Mouse (Mus musculus): ENCODE data around the gene N4bp1.

N4bp1 gene

GRCm38 (mm10) chr8:86895390-86895789 is 10.3 kb upstream of the N4bp1 start:
- DNase-seq (ENCODE audit: low spot score) = no peak

GRCm38 (mm10) chr8:86894194-86894761 is 9.2 kb upstream of the N4bp1 start:
- no peak for DNase-seq (ENCODE audit: low spot score)

- no peak for DNase-seq (ENCODE audit: low spot score)
Measured at GRCm38 (mm10) chr8:86893554-86893953, 8.5 kb upstream of the N4bp1 start.

DNA sequence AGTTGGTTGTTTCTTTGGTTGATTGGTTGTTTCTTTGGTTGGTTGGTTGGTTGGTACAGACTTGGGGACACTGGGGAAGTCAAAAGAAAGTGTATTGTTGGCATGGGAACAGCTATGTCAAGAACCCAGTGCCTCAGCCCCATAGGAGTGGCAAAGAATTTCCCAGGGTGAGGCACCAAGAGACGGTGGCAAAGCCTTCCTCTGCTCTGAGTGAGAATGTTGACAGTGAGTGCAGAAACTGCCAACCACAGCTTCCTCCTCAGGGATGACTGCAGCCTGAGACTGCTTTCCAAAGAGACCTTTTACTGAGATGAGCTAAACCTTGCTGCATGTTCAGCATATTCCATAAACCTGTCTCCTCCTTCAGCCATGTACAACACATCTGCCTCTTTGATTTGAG is 6.5 kb upstream of the N4bp1 start:
- no peak for DNase-seq (ENCODE audit: low spot score)

DNA sequence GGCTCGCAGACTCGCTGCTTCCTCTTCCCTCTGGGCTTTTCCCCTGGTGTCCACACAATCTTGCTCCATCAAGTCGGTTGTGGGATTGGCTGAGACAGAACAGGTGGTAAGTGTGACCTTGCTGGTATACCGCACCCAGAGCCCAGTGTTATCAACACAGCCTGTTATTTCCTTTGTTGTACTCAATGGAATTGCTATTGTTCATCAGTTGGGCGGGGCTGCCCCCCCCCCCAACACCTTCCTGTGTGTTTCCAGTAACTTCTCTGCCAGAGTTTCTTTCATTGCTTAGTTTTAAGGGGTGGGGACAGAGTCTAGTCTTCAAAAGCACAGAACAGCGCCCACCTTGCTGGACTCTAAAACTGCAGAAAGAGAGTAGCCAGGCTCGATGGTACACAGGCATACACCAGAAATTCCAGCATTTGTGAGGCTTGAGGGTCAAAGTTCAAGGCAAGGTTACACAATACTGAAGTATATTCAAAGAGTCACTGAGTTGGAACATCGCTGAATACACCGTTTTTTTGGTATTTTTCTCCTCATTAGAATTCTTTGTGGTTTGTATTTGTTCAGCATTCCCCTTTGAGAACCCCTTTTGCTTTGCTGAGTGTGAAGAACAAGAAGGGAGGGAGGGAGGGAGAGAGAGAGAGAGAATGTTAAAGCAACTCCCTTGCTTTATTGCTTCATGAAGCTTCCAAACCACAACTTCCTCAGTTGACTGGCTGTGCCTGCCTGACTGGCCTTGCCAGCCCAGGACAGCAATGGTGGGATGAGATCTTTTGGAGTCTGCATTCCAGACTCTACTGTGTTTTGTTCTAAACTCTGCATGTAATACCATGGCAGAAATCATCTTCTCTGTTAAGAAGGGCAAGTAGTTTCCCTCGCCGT is 3.2 kb upstream of the N4bp1 start:
- DNase-seq (ENCODE audit: low spot score) = no peak

GRCm38 (mm10) chr8:86884067-86884466 is 991 bp downstream of the N4bp1 start:
- DNase-seq (ENCODE audit: low spot score) = no peak

DNA sequence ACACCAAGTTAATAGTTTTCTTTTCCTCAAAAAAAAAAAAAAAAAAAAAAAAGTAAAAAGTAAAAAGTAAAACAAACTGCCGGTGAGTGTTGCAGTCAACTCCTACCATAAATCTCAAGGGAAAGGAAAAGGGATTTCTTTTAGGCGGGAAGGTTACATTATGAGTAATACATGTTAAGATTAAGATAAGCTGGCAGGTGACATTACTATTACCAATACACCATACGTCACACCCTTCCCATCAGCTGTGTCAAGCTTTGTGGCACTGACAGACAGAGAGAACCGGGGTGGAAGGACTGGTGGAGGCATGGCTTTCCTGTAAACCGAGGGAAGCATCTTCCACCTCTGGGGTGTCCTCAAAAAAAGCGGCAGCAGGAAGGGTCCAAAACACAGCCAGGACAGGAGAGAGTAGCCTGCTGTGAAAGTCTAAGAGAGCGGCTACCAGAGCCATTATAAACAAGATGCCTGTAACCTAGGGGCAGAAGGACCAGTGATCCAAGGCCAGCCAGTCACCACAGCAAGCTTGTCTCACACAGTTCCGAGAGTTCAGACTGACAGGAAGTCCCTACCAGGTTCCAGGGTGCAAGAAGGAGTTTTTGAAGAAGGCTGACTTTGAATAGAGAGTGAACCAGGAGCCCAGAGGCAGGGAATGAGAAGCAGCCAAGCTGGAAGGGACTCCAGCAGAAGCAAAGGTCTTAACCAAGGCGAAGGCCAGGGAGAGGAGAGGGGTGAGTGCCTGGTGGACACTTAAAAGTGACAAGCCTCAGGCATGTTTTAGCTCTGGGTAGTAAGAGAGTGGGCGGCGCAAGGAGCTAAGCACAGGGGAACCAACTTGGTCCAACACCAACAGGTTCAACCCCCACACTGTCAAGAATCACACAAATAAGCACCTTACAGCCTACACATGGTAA is 2.2 kb downstream of the N4bp1 start:
- no peak for DNase-seq (ENCODE audit: low spot score)

DNA sequence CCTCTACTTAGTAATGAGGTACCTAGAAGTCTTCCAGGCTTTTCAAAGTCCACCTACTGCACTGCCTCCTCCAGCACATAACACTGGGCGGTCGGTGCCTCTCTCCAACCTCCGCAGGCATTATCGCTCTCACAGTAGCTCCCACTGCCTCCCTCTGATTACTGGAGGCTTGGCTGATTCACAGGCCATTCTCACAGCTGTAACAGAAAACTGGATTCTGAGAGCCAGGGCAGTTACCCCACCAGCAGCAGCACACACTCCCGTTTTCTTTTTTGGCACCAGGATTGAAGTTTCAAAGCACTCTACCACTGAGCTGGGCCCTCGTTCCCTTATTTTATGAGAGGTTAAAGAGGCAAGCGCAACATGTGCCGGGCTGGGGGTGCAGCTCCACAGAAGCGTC is 3.1 kb downstream of the N4bp1 start:
- no peak for DNase-seq (ENCODE audit: low spot score)

DNA sequence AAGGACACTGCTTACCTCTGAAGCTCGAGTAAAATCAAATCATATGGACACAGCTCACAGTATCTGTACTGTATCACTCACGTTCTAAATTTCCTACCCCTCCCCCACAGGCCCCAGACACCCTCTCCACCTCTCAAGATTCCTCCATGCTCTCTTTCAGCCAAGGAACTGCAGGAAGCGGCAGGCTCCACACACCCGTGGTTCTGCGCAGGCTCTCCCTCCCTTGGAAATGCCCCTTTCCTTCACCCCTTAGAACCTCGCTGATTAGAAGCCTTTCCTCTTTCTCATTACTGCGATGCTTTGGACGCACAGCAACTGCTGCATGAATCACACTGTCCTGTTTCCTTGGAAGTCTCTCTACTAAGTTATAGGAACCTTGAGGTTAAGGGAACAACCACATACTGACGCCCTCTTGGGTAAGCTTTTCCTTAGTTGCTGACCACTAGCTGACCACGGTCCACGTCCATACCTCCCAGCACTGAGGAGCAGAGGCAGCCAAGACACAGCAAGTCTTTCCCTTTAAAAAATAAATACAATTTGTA is 3.9 kb downstream of the N4bp1 start:
- DNase-seq (ENCODE audit: low spot score) = no peak

DNA sequence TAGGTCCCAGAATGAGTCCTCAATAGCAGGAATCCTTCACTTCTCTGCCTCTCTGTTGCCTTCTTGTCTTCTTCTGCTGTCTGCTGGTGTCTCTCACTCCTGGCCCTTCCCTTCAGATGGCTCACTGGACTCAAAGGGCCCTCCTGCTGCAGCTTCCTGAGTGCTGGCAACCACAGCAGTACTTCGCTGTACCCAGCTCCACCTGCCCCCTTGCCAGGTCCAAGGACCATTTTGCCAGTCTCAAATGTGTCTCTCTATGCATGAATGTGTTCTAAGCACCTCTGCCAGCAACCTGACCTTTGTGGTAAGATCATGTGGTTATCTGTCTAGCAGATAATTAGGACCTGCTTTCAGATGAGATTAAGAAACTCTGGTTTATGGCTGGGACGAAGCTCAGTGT is 8.2 kb downstream of the N4bp1 start:
- DNase-seq (ENCODE audit: low spot score) = no peak

DNA sequence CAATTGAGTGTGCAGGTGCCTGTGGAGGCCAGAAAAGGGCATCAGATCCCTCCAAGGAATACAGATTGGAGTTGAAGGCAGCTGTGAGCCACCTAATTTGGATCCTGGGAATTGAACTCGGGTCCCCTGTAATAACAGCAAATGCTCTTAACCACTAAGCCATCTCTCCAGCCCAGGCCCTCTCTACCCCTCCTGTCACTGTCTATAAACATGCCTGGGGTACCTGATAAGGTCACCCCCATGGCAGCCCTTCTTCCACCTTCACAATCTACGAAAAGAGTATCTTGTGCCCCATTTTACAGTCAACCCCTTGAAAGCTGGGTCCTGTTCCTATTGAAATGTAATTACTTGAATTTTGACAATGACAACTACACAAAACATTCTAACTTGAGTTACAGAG is 11.0 kb downstream of the N4bp1 start:
- DNase-seq (ENCODE audit: low spot score) = no peak

DNA sequence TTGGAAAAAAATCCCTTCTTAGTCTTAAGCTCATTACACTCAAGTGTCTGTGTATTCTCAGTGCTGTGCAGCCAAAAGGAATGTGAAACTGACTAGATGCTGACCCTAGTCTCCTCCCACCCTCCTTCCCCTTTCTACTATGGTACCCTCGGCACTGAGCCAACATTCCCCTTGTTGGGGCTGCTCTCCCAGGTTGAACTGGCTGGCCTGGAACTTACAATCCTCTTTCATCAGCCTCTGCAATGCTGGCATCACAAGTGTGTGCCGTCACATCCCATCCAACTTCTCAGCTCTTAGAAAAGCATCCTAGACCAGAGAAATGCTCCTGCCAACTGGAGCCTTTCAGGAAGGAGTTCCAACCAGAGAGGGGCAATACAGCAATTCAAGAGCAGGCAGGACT is 11.9 kb downstream of the N4bp1 start:
- DNase-seq (ENCODE audit: low spot score) = no peak

- no peak for DNase-seq (ENCODE audit: low spot score)
Measured at GRCm38 (mm10) chr8:86872097-86872815, 12.8 kb downstream of the N4bp1 start.

GRCm38 (mm10) chr8:86871421-86871820 is 13.6 kb downstream of the N4bp1 start:
- no peak for DNase-seq (ENCODE audit: low spot score)

DNA sequence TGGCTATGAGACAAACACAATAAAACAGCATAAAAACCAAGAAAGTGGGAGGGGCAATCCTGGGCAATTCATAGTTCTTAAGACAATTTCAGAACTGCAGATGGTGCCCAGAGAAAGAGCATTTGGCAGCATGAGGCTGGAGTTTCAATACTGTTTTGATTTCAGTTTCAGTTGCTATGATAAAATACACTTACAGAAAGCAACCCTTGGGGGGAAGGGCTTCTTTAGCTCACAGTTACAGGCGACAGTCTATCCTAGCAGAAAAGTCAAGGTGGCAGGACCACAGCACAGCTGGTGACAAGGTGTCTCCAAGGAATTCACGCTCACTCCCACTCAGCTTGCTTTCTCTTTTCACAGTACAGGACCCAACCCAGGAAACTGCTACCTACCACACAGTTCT is 14.3 kb downstream of the N4bp1 start:
- no peak for DNase-seq (ENCODE audit: low spot score)

DNA sequence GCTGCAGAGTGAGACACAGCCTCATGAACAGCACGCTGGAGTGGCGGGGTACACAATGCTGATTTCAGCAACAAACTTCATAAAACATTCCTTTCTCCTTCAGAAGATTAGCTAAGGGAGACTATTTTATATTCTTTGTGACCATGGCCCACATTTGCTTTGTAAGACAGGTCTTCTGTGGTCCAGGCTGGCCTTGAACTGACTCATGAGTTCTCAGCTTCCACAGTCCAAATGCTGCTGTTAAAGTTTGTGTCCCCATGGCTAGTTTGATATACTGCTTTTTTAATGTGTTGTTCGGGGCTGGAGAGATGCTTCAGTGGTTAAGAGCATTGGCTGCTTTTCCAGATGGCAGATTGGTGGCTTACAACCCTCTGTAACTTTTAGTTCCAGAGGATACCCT is 17.0 kb downstream of the N4bp1 start:
- no peak for DNase-seq (ENCODE audit: low spot score)

DNA sequence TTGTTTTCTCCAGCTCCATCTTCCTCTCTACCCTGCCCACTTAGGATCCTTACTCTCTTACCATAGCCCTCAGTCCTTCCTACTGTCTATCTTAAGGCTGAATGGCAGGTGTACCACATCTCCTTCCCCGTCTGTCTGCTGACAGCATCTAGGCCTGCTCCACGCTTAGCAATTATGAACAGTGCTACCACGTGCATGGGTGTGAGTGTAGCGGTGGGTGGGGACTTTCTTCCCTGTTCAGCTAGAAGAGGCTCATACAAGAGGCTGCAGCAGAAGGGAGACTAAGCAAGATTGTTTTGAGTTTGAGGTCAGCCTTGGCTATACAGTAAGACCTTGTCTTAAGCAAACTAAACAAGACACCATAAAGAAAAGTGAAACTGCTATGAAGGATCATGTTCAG is 20.3 kb downstream of the N4bp1 start:
- no peak for DNase-seq (ENCODE audit: low spot score)

DNA sequence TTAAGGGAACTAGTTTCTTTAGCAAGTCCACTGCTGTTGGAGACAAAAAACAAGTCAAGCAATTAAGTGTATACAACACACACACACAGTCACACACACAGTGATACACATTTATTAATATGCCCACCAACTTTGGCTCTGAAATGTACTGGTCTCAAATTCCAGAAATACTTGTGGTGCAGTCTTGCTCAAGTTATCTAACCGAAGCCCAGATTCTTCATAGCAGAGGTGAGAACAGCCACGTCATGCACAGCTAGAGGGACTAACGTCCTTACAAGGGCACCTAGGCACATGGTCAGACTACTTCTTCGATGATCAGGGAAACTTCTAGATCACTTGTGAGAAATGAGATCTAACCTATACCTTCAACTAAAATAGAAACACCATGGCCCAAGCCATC is 22.2 kb downstream of the N4bp1 start:
- no peak for DNase-seq (ENCODE audit: low spot score)

- no peak for DNase-seq (ENCODE audit: low spot score)
Measured at GRCm38 (mm10) chr8:86862155-86862816, 22.8 kb downstream of the N4bp1 start.

DNA sequence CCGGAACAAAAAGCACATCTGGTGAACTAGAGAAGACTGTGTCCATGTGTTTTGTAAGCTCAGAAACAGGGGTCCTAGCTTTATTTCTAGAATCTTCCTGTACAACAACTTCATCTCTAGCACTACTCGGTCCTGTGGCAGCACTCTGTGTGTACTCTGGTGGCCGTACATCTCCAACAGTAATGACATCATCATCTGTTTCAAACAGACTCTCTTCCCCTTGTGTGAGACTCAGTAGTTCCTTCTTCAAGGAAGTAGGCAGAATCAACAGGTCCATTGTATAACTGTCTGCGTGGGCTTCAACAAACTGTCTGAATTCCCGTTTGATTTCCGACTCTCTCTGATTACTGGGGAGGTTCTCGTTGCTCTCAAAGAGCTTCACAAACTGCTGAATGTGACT is 23.5 kb downstream of the N4bp1 start:
- no peak for DNase-seq (ENCODE audit: low spot score)

DNA sequence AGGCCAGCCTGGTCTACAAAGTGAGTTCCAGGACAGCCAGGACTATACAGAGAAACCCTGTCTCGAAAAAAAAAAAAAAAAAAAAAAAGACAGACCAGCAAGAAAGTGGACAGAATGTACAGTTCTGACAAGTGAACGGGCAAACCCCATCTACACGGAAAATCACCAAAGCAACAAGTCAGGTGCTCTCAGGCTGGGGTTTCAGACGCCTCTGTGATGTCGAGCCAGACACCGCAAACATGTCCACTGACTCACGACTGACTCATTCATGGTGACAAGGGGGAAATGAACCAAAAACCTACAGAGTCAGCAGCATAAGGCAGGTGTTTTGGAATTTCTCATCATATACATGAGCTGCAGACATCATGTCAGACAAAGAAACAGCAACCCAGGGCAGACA is 28.8 kb downstream of the N4bp1 start:
- DNase-seq (ENCODE audit: low spot score) = no peak
